Mouse (Mus musculus): ENCODE measurements around the gene Ppil1.
"Not testable (repeated sequence)": the region's sequence is repeated elsewhere in the genome, so short reads cannot be mapped to it uniquely, and the experiment has no call there.

Gene Ppil1

DNA sequence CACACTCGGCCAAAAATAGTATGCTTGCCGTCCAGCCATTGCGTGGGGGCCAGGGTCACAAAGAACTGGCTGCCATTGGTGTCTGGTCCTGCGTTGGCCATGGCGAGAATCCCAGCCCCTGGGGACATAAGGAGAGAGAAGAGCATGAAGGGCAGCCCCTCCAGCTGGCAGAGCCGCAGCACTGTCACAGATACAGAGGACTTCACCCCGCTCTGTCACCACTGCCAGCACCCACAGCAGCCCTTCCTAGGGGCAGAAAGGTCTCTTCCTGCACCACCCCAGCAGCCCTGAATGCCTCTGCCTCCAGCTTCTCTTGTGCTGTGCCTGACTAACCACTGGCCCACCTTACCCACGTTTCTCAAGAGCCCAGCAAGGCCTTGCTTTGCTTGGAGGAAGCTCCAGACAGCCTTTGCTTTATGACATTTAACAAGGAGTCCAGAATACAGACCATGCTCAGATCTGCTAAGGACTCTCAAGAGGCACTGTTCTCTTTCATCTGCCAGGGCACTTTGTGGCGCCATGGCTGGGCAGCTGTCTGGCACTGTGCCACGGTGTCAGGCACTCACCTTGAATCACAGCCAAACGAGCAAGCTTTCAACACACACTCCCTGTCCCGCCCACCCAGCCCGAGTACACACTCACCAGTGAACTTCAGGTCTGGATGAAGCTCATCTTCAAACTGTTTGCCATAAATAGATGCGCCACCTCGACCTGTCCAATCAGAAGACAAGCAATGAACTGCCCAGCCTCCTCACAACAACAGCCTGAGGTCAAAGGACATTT lies 12.2 kb downstream of the Ppil1 start:
- no peak for DNase-seq (ENCODE audit: low read depth, low spot score)

DNA sequence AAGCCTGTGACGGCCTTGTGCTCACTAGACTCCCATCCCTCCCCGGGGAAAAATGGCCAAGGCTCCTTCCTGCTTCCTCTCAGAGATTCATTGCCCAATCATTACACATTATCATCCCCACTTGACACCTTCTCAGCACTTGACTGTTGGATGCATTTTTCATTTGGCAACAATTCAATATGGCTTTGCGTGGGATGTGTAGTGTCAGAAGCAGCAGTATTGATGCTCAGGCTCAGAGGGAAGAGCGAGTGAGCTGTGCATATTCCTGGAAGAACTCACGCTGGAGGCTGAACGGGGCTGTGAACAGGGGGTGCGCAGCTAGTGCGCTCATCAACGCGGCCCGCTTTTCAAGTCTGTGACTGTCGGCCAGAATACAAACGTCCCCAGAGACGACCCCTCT lies 13.0 kb downstream of the Ppil1 start:
- DNase-seq (ENCODE audit: low read depth, low spot score): not testable (repeated sequence)

DNA sequence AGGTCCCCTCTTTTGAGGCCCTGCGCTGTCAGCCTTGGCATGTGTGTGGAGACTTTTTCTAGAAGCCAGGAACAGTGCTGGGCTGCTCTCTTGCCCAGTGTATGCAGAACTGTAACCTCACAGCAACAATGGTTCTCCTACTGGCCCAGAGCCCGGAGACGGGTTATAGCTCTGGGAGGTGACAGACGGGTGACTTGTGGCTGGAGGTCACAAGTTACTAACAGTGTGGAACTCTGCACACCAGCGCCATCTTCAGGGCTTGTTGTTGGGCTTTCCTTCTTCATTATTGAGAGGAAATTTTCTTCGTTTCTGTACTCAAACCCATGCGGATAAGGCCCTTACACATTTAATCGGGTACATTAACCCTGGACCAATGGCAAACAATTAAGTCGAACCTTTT lies 14.5 kb downstream of the Ppil1 start:
- no peak for DNase-seq (ENCODE audit: low read depth, low spot score)

DNA sequence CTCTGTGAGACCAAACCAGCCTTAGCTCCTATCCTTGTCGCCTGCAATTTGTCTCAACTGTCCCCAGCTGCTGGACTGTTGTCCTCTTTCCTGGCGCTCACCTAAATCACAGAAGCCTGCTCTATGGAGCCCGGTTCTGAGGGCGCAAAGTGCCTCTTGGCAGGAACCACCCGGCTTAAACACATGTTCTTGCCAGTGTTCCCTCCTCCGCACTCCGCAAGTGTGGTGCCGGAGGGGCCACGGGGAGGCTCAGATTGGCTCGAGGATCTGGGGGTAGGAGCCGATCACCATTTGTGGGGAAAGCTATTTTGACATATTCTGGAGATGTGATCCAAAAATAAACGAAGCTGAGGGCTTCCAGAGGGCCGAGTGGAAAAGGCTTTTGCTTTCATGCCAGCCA lies 16.1 kb downstream of the Ppil1 start:
- no peak for DNase-seq (ENCODE audit: low read depth, low spot score)

DNA sequence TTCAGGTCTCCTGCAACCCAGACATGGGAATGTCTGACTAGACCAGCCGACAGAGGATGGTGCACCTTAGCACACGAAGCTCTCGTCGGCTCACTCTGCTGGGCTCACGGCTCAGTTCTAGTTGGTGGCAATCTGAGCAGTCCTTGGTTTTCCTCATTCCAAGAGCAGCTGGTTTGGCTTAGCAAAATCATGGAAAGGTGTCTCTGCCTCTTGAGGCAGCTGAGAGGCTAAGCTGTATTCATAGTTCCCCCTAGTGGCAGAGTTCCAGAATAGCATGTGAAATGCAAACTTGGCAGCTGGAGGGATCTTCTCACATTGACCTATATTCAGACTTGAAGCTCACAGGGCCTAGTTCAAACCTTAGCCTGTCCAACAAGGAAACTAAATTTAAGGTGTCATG lies 17.4 kb downstream of the Ppil1 start:
- no peak for DNase-seq (ENCODE audit: low read depth, low spot score)

DNA sequence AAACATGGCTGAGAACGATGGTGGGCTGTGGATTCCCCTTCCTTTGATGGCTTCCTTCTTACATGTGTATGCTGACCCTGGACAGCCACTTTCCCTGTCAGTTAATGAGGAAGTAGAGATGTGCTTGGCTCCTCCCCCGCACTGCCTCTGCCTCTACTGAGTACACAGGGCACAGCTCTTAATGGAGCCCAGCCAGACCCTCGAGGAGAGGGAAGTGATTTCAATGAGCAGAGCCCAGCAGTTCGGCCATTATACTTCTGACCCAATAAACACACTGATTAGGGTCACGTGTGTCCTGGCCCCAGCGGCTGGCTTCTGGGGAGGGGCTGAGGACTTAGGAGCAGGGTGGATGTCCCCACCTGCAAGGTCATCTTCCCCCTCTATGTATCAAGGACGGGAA lies 18.3 kb downstream of the Ppil1 start:
- DNase-seq (ENCODE audit: low read depth, low spot score): no peak

DNA sequence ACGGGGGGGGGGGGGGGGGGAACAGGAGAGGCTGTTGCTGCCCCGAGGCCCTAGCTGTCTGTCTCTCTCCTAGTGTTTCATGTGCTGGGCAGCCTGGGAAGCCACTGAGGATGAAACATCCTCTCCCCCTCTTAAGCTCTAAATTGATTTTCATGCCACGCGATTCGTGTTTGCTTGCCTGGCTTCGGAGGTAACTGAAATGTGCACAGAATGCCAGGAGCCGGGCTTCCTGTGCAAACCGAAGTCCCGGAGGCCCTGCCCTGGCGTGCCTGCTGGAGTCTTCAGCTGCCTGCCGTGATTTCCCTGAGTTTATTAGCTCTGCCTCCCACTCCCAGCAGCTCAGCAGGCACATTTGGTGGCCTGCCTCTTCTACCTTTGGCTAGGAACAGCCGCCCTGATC lies 19.1 kb downstream of the Ppil1 start:
- no peak for DNase-seq (ENCODE audit: low read depth, low spot score)

DNA sequence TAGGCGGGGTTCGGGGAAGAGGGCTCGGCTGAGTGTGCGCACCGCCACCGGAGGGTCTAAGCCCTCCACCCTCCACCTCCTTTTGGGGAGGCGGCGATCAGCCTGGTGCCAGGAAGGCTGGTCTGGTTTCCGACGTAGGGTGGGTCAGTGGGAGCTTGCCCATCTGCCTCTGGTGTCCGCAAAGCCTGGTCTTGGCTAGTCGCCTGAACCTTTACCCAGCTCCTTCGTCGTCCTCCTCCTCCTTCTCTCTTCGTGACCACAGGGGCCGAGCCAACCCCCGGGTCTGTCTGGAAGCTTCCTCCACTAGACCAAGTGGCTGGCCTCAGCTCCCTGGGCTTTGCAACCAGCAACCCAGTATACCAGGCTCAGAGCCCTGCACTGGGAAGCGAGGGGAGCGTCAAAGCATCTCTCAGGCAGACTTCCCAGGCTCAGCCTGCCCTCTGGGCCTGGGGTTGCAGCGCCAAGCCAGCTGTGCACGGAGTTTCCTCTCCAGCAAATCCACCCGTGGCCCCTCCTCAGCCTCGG lies 25.5 kb downstream of the Ppil1 start:
- no peak for DNase-seq (ENCODE audit: low read depth, low spot score)

DNA sequence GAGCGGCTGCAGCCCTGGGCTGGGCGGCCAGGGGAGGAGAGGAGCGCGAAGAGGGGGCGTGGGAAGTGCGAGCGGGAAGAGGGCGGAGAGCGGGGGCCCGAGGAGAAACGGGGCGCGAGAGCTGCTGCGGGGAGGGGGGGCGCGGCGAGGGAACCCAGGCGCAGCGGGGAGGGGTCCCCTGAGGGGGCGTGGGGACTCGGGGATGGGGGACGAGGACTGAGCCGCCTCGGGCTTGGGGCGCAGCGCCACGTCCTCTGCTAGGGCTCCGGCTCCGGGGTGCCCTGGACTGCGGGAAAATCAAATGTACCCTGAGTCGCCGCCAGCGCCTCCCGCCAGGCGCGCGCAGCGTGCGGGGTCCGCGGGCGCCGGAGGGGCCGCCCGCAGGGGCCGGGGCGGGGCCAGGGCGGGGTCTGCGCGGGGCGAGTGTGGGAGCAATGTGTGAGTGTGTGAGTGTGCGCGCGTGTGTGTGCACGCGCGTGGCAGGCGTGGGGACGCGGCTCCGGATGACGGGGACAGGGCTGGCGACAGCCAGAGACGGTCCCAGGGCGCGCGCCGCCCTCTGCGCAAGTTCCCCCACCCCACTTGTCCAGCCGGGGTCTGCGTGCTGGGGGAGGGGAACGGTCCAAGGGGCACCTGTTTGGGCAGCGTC lies 26.1 kb downstream of the Ppil1 start, which contains the start of gene Cpne5:
Cpne5 (minus strand) TSS at position 396 of the 649 bp plus-strand sequence.
- DNase-seq (ENCODE audit: low read depth, low spot score): no peak

DNA sequence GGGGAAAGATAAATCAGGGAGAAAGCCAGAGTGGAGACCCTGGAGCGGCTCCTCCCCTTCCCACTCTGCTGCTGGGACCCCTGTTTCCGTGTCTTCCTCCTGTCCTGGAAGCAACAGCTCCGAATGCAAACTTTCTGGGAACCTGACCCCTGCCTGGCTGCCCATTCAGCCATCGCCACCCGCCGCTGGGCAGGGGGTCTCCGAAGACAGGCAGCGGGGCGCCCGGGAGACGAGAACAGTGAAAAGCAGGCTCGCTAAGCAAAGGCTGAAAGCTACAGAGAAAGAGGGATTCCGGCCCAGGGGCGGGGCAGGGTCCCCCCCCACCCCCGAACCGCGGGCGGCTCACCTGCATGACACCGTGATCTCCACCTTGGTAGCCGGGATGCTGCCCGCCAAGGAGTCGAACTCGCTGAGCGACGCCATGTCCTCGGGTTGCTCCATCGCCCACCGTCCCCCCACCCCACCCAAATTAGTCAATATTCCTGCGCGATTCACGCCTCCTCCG lies 26.7 kb downstream of the Ppil1 start:
- DNase-seq (ENCODE audit: low read depth, low spot score): no peak

DNA sequence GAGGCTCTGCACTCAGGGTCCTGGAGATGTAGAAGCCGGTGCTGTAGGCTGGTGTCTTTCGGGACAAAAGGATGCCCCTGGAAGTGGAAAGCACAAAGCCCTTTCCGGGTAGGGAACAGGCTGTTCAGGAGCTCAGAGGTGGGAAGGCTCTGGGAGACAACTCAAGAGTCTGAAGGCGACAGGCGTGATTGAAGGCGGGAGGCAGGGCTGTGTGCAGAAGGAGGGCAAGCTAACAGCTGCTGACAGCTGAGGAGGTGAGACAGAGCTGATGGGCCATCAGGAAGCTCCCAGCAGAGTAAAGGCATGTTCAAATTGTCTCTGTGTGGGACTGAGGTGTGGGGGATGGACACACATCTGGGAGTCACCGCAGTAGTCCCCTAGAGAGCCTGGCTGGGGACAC lies 27.9 kb downstream of the Ppil1 start:
- no peak for DNase-seq (ENCODE audit: low read depth, low spot score)

DNA sequence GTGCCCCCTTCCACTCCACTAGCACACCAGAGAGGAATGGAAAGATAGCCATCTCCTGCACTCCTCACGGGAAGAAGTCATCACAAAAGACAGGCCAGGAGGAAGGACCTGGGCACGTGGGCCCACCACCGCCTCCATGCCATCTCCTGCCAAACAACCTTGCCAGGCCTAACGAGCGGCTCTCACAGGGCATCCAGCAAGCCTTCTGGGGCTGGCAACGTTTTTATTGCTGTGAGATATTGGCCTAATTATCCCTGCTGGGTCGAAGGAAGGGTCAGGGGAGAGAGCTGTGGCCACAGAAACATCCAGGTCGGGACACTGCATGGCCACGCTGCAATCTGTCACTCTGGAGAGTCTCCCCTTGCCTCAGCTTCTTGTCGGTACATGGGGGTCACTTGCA lies 32.9 kb downstream of the Ppil1 start:
- DNase-seq (ENCODE audit: low read depth, low spot score): no peak

DNA sequence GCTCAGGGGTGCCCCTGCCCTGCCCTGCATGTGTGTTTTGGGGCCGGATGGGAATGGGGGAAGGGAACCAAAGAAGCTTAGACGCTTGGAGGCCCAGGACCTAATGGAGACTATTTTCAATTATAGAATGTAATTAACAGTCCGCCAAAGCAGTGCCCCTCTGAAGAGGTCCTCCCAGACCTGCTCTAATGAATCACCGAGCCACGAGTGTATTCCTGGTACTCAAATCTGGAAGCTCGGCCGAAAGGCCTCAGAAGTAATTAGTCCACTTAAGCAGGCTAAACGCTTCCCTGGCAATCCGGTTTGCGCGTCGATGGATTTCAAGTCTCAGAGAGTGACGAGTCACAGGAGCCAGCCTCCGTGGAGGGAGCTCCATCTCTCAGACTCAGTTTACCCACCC lies 43.4 kb downstream of the Ppil1 start:
- DNase-seq (ENCODE audit: low read depth, low spot score): no peak

DNA sequence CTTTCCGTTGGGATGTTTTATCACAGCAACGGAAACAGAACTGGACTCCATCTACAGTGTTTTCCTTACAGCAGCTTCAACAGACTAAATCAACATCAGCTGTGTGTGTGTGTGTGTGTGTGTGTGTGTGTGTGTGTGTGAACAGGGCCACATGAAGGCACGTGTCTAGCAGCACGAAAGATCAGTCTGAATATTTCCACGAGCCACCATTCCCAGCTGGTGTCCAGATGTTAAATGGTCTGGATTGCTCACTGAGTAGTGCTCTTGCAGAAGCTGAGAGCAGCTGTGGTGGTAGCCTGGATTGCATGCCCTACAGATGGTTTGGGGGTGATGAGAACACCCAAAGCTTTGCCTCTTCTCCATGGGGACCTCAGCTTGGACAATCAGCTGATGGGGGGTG lies 46.0 kb downstream of the Ppil1 start:
- DNase-seq (ENCODE audit: low read depth, low spot score): no peak

DNA sequence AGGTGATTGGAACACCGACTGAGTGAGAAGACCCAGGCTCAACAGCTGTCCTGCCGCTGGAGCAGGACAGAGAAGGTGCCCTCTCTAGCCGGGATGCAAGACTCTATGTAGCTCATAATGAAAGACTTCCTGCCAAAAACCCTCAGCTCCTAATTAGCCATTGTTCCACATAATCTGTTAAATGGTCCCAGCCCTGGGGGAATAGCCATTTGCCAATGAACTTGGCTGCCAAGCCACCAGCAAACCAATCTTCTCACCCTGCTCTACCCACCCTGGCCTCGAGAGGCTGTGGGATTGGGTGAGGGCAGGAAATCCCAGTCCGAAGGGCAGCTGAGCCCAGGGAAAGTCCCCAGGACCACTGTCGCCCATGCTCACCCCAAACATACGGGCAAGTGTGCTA lies 47.9 kb downstream of the Ppil1 start:
- no peak for DNase-seq (ENCODE audit: low read depth, low spot score)

DNA sequence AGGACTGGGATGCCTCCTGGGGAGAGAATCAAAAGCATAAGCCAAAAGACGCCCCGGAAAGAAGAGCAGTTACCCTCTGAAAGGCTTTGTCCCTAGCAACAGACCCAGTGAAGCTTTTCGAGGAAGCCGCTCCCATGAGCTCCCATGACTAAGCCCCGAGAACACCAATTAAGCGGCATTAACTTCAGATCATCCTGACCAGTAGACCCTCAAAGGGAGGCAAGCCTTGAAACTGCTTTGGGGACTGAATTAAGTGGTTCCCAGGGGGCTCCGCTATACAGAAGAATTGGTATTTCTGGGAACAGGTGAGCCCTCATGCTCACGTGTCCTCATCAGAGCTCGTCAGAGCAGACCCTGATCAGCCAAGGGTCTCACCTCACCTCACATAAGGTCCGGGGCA lies 49.3 kb downstream of the Ppil1 start:
- DNase-seq (ENCODE audit: low read depth, low spot score): no peak

DNA sequence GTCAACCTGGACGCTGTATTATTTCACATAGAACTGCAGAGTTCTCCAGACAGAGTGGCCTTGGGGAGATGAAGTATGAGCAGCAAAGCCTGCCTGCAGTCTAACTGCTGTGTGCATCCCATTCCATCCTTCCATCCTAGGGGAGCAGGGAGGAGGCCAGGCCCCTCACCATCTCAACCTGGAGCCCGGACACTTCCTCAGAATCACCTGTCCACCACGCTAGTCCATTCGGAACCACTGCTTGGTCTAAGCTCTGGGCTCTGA lies 49.9 kb downstream of the Ppil1 start:
- no peak for DNase-seq (ENCODE audit: low read depth, low spot score)

DNA sequence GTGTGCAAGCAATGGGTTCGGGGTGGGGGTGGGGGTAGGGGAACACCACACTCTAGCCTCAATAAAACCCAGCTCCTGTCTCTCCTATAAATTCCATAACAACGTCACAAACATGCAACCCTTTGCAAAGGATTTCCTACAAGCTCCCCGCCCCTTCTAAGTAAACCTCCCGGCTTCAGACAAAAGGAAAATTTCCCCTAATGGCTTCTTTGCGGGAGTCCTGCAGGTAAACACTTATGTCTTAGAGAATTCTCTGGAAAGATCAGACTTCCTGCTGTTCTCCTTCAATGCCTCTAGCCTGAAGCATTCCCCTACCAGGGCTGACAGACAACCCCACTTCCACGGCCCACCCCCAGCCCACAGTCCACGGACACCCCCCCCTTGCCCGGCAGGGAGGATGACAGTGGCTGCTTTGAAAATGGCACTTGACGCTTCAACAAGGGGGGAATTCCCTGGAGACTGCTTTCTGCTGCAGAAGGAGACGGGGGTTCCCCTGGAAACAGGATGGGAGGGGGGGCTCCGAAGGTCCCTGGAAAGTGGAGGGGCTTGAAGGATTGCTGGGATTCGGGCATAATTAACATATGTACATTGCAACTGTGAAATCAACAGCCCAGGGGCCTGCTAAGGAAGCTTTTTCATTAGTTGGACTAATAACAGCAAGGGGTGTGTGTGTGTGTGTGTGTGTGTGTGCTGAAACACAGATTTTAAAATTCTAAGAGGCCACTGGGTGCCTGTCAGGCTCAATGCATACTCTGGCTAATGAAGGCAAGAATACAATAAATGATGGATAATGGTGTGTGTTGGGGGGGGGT lies 50.4 kb downstream of the Ppil1 start:
- DNase-seq (ENCODE audit: low read depth, low spot score): no peak

DNA sequence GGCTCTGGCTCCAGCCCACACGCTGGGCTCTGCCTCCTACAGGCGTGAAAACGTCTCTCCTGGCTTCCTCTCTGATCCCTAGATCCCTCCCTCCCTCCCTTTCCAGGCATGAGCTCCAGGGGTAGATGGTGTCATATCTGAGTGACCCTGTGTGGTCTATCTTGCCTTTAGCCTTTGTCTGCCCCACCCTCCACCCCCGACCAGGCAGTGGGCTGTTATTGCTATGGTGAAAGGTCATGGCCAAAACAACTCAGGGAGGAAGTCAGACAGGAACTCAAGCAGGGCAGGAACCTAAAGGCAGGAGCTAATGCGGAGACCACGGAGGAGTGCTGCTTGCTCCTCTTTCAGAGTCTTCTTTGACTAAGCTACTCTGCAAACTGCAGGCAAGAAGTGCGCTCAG lies 52.1 kb downstream of the Ppil1 start:
- DNase-seq (ENCODE audit: low read depth, low spot score): no peak

DNA sequence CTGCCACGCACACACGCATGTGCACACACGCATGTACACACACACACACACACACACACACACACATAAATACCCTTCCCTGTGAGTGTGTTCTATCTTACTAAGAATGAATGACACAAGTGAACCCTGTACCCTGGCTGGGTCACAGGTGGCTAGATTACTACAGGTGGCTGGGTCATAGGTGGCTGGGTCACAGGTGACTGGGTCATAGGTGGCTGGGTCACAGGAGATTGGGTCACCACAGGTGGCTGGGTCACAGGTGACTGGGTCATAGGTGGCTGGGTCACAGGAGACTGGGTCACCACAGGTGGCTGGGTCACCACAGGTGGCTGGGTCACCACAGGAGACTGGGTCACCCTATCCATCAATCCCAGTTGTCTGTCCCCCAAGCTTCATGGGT lies 53.9 kb downstream of the Ppil1 start:
- no peak for DNase-seq (ENCODE audit: low read depth, low spot score)

DNA sequence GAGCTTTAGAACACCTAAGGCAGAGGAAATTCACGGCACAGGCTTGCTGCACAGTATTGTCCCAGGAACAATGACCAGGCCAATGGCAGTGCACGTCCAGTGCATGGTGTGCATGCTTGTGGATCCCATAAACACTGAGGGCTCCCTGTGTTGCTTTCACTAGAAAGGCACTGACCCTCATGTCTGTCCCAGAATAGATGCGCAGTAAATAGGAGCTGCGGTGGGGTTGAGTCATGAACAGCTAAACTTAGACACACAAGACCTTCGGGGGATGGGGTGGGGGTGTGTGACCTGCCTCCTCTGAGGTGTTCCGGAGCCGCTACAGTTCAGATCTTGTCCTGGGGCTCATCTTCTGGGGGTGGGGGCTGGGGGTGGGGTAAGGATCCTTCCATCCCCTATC lies 57.9 kb downstream of the Ppil1 start:
- DNase-seq (ENCODE audit: low read depth, low spot score): no peak

DNA sequence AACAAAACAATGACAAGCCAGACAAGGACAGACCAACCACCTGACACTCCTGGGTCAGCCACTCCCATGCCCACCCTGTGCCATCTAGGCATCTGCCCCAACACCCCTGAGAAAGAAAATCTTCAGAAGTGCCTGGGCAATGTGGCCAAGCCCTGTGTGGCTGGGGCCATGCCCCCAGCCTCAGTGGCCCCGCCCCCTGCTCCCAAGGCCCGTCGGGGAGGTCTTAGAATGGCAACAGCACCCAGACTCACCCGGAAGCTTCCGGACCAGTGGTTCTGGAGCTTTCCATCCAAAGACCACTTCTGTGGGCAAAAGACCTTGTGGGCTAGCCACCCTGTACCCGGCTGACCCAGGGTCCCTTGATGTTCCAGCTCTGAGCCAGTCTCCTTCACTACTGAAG lies 61.4 kb downstream of the Ppil1 start:
- no peak for DNase-seq (ENCODE audit: low read depth, low spot score)

Measured in c-Kit-negative CD71-positive TER-119-positive erythroid progenitor cells, embryonic 14.5 days (primary cell).